Mouse (Mus musculus) G1E (cell line): ENCODE results near the gene Atp1a1.

Experiments
- CTCF ChIP-seq: IDR thresholded peaks from 2 replicates; pipeline ENCODE4 v1.5.1; 2012; ENCODE audit warnings: low read depth, low read length, inconsistent platforms, mixed read lengths
- GATA1 ChIP-seq: IDR thresholded peaks from 2 replicates; pipeline ENCODE4 v1.6.1; 2012; ENCODE audit warnings: borderline replicate concordance, low read length, inconsistent platforms, mixed read lengths
- GATA2 ChIP-seq: IDR thresholded peaks from 2 replicates; pipeline ENCODE4 v1.6.1; 2012; ENCODE audit warnings: low read depth, low read length, inconsistent platforms, borderline replicate concordance
- POLR2AphosphoS5 ChIP-seq: IDR thresholded peaks from 2 replicates; pipeline ENCODE4 v1.6.1; 2012; ENCODE audit warnings: low read depth, low read length, inconsistent platforms; ENCODE audit not compliant: insufficient replicate concordance
- TAL1 ChIP-seq: conservative IDR thresholded peaks from 2 replicates; pipeline ENCODE4 v1.6.1; 2012; ENCODE audit warnings: low read depth, low read length, inconsistent platforms, mixed read lengths

GRCm38 (mm10) chr3:101636510-101636909, 32.0 kb upstream of the Atp1a1 start:
- TF ChIP-seq GATA1 (no peak), CTCF (no peak), POLR2AphosphoS5 (no peak), TAL1 (no peak), GATA2 (no peak)
